Mouse (Mus musculus) thymus, adult 2 months (tissue): ENCODE measurements around the gene Ttf1.

Source experiments
- CTCF ChIP-seq: fragments of 200-500 bp; IDR thresholded peaks from 2 replicates; pipeline ENCODE4 v1.5.1; 2012; ENCODE audit warnings: mild to moderate bottlenecking, control low read depth, low read length, moderate library complexity, borderline replicate concordance; ENCODE audit not compliant: control insufficient read depth, poor library complexity, insufficient read depth; ENCODE audit errors: extremely low read depth
- POLR2A ChIP-seq: fragments of 200-500 bp; IDR thresholded peaks from 2 replicates; pipeline ENCODE4 v1.6.1; 2012; ENCODE audit warnings: mild to moderate bottlenecking, low read length, control low read depth, moderate library complexity; ENCODE audit not compliant: control insufficient read depth, poor library complexity, insufficient read depth; ENCODE audit errors: extremely low read depth

DNA sequence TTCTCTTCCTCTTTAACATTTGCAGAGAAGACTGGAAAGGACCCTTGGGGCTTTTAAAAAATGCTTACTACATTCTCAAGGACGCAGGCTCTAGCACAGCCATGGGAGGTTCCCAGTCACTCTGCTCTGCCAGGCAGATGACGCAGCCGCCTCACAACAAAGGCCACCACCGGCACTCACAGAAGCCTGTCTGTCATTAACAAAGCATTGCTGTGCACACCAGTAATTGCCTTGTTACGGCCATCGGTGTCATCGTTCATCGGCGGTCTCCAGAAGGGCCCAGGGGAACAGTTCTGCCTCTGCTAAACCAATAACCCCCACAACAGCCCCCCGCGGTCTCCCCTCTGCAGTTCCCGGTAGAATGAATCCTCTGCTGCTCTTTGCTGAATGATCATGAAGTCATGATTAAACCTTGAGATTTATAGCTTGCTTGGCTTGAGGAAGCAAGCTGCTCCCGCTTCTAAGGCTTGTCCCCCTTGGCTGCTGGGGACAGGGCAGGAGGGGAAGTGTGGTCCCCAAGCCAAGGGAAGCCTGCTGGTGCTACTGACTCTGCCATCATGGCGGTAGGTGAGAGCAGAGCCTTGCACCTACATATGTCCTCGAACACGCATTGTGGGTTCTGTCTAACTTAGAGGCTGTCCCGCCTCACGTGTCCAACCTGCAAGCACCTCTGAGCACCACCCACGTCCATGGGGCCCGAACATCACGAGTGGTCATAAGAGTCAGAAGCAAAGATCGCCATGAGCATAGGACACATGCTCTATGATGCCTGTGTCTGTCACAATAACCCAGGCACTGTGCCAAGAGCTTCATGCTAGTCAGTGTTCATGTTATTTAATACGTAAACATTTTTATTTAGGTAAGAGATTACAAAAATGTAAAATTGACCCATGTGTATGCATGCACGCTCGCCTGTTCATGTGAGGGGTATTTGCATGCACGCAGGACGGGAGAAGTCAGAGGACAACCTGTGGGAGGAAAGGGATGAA is 43.2 kb upstream of the Ttf1 start:
- TF ChIP-seq CTCF, result no peak
- TF ChIP-seq POLR2A, result no peak
